Mouse (Mus musculus) liver, adult 2 months (tissue): ENCODE results near the gene Psmd5.

ENCODE experiments used
- CTCF ChIP-seq: fragments of 200-500 bp; IDR thresholded peaks from 2 replicates; pipeline ENCODE4 v1.5.1; 2011; ENCODE audit warnings: low read depth, low read length, control low read depth
- POLR2A ChIP-seq: fragments of 200-500 bp; IDR thresholded peaks from 2 replicates; pipeline ENCODE4 v1.6.1; 2011; ENCODE audit warnings: low read length, control low read depth; ENCODE audit not compliant: insufficient read depth; ENCODE audit errors: extremely low read depth

DNA sequence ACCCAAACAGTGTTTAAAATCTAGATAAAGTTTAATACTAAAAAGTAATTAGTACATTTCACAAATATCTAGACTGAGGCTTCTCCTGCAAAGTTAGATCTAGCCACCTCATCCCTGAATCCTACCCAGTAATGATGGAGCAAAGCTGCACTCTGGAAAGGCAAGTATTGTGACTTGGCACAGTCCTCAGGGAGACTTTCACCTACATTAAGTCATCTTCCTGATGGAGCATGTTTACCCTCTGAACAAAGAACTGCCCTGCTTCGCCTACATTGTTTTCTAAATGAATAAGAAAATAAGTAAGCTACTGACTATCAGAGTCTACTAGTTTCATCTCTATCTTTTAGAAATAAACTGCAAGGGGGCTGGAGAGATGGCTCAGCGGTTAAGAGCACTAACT, 56.3 kb downstream of the Psmd5 start:
- TF ChIP-seq CTCF (no peak), POLR2A (no peak)
